Mouse (Mus musculus) adrenal gland (tissue): ENCODE data around the gene Slc11a2.

Experiments used
- intact Hi-C: fragments of 180-260 bp; cut with DNase I; formaldehyde crosslinking; loops from one replicate; pipeline ENCODE4 v1.15.1; 2025

Slc11a2 gene

DNA sequence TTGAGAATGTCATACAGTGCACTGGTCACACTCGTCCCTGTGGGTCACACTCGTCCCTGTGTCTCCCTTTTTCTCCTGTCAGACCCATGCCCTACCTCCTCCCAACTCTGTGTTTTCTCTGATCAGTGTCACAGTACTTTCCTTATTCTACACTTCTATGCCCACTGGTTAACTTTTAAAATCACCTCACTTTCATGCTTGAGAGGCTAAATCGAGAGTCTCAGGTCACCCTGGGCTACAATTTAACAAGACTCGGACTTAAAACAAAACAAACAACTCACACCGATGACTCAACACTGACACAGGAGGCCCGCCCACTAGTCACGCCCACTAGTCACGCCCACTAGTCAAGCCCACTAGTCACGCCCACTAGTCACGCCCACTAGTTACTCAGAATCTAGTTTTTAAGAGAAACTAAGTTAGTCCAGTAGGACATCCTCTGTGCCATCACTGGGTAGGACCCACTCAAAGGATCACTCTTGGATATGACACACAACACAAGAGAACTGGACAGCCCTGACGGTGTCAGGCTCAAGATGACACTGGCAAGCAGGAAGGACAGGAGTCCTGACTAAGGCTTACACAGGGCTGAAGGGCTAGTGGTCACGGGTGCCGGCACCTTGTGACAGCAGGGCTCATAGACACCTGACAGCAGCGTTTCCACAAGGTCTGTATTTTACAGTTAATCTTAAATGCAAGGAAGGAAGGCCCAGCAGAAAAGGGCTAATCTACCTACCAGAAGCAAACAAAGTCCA lies 13.8 kb downstream of the Slc11a2 start:
- intact Hi-C loops: no loop called here

DNA sequence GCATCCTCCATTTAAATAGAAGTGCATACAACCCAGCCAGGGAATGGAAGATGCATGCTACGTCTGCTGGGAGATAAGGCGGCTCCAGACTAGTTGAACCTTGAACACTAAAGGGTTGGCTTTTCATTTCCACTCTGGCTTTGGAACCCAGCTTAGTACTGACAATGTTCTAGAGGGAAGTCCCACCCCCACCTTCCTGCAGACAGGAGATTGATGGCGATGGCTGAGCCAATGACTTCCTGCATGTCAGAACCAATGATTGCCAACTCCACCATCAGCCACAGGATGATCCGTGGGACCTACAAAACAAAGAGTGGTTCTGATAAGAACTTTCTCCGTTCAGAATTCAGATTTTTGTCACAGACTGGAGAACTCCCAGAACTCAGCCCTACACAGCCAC lies 18.8 kb downstream of the Slc11a2 start:
- intact Hi-C loops: no loop called here

GRCm38 (mm10) chr15:100403318-100404000 lies 21.4 kb downstream of the Slc11a2 start:
- intact Hi-C loops: loop anchor here (5.0 kb wide), 1 partner anchor 49 kb away; no protein-coding TSS in a partner anchor

DNA sequence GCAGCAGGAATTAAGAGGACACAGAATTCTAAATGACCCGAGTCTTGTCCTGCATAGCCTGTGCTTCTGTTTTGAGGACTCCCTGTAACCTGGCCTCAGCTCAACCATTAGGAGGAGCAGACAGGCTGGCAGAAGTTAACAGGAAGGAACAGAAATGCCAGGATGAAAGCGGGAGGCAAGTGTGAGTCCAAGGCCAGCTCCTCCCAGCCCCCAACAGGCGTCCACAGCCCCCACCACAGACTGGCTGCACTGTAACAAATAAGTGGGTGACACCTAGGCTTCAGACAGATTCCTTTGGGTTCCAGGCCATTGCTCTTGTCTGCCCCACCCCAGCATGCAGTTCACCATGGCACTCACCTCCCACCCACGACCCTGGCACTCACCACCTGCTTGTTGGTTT lies 22.1 kb downstream of the Slc11a2 start:
- intact Hi-C loops: loop anchor here (5.0 kb wide), 1 partner anchor 50 kb away; no protein-coding TSS in a partner anchor

DNA sequence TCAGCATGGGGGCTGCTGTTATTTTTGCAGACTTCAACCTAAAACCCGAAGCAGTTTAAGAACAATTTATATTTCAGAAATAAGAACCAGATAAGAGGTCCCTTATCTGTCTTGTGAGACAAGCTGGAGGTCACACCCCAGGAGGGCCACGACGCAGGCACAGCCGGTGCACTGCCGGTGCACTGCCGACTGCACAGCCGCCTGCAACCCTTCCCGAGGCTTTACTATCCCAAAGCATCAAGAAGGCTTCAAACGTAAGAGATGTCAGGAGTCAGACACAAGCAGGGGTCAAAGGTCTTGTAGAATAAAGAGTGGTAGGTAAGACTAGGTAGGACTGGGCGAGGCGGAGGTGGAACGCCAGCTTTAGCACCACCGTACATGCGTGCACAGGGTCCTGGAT lies 22.5 kb downstream of the Slc11a2 start:
- intact Hi-C loops: loop anchor here (5.0 kb wide), 1 partner anchor 50 kb away; no protein-coding TSS in a partner anchor

GRCm38 (mm10) chr15:100401811-100402210 lies 23.1 kb downstream of the Slc11a2 start:
- intact Hi-C loops: loop anchor here (5.0 kb wide), 1 partner anchor 50 kb away; no protein-coding TSS in a partner anchor

- intact Hi-C loops: loop anchor here (5.0 kb wide), 1 partner anchor 52 kb away; no protein-coding TSS in a partner anchor
Observed at GRCm38 (mm10) chr15:100400592-100401250, 24.2 kb downstream of the Slc11a2 start.

DNA sequence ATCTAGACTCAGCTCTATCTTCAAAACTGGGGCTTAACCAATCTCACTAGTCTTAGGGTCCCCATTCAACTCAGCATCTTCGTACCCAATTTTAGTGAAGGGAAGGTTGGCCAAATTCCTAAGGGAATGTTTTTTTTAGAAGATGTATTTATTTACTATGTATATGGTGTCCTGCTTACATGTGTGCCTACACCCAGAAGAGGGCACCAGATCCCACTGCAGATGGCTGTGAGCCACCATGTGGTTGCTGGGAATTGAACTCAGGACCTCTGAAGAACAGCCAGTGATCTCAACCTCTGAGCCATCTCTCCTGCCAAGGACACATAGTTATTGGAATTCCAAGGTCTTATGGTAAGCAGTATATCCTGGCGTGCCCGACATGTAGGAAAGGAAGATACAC lies 29.3 kb downstream of the Slc11a2 start:
- intact Hi-C loops: no loop called here

- intact Hi-C loops: loop anchor here (5.0 kb wide), 1 partner anchor 64 kb away; no protein-coding TSS in a partner anchor
Observed at GRCm38 (mm10) chr15:100393016-100393415, 31.9 kb downstream of the Slc11a2 start.

DNA sequence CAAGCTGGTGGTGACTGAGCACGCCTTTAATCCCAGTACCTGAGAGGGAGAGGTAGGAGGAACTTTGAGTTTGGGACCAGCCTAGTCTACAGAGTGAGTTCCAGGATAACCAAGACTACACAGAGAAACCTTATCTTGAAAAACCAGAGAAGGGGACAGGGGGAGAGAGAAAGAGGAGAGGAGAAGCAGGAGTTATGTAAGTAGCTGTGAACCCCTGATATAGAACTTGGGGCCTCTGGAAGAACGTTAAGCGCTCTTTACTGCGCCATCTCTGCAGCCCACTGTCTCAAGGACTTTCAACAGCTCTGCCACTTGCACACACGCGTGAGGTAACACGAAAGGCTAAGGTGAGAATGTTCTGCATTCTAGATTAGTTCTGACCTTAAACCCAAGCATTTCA lies 33.3 kb downstream of the Slc11a2 start:
- intact Hi-C loops: loop anchor here (5.0 kb wide), 1 partner anchor 66 kb away; no protein-coding TSS in a partner anchor

DNA sequence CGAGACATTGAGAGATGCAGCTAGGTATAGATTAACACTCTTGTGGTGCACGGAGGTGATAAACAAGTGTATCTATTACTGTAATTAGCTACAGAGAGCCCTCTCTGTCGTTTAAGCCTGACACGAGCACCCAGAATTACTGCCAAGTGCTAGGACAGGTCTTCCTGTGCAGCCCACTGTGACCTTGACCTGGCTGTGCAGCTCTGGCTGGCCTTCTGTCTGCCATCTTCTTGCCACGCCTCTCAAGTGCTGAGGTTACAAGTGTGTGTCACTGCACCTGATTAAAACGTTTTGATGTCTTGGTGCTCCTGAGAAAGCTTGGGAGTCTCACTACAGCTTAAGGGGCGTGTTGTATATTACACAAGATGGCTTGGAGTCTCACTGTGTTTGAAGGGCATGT lies 33.8 kb downstream of the Slc11a2 start:
- intact Hi-C loops: loop anchor here (5.0 kb wide), 1 partner anchor 66 kb away; no protein-coding TSS in a partner anchor

- intact Hi-C loops: no loop called here
Observed at GRCm38 (mm10) chr15:100388886-100389285, 36.0 kb downstream of the Slc11a2 start.

GRCm38 (mm10) chr15:100388224-100388835 lies 36.5 kb downstream of the Slc11a2 start:
- intact Hi-C loops: no loop called here

- intact Hi-C loops: no loop called here
Observed at GRCm38 (mm10) chr15:100387544-100388223, 37.2 kb downstream of the Slc11a2 start.

- intact Hi-C loops: no loop called here
Observed at GRCm38 (mm10) chr15:100385705-100386104, 39.2 kb downstream of the Slc11a2 start.

GRCm38 (mm10) chr15:100380104-100380503 lies 44.8 kb downstream of the Slc11a2 start:
- intact Hi-C loops: no loop called here

DNA sequence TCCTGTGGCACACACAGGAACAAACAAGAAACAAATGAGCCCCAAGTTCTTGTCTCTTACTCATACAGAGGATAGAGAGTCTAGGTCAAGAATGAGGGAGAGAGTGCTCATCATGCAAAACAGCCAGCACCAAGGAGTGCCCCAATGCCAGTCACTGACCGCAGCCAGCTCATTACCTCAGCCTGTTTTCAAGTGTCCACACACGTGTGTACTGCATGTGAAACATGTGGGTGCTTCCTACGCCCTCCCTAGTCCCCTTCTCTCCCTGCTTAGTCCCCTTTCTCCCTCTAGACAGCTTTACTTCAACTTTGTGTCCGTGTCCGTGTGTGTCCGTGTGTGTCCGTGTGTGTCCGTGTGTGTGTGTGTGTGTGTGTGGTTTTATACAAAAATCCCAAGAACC lies 45.2 kb downstream of the Slc11a2 start:
- intact Hi-C loops: loop anchor here (10.0 kb wide), 1 partner anchor 115 kb away; no protein-coding TSS in a partner anchor

DNA sequence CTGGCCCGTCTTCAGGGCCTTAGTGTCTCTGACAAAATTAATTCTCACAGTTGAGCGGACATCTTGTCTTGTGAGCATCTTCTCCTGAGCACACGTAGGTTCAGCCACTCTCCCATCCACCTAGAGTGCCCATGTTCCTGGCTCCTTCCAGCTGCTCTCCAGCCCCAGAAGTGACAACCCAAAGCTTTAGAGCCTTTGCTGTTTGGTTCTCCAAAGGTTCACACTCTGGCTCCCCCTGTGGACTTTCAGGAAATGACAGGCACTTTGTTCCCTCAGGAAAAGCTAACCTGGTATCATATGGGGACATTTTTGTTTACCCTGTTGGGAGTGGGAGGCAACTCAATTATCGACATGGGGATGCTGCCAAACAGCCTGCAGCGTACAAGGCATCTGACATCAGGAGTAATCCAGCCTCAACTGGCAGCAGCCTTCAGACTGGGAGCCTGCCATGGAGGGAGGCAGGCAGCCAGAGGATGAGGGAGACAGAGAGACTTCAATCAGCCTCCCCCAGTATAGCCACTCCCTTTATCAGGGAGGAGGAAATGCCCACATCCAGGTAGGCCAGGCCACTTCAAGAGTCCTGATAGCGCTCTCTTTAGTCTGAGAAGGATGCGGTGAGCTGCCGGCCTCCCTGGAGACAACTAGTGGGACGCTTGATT lies 46.9 kb downstream of the Slc11a2 start:
- intact Hi-C loops: loop anchor here (10.0 kb wide), 1 partner anchor 113 kb away; no protein-coding TSS in a partner anchor

DNA sequence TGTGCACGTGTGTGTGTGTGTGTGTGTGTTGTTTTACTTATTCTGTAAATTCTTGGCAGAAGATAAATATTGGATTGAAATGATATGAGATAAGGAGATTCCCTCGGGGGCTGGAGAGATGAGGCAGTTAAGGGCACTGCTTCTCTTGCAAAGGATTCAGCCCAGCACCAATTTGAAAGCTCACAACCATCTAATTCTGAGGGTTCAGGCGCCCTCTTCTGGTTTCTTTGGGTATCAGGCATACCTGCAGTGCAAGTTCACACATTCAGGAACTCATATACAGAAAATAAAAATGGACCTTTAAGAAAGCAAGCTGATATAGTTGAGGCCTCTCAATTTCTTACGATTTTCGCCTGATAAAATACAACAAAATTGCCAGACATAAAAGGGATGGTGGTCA lies 49.8 kb downstream of the Slc11a2 start:
- intact Hi-C loops: loop anchor here (10.0 kb wide), 1 partner anchor 110 kb away; no protein-coding TSS in a partner anchor

- intact Hi-C loops: no loop called here
Observed at GRCm38 (mm10) chr15:100367119-100367518, 57.8 kb downstream of the Slc11a2 start.
